Mouse (Mus musculus) forebrain, embryonic 11.5 days (tissue): ENCODE data around the gene Dck. TPM values are rescaled to one million over a fixed set of nuclear protein-coding genes. Genes with fewer than 3 reads are reported as not detected.
"Not testable (repeated sequence)": the region's sequence is repeated elsewhere in the genome, so short reads cannot be mapped to it uniquely, and the experiment has no call there.

ENCODE experiments used
- ATAC-seq: fragments of 200-750 bp; cut with Nextera tagmentation; replicated peaks from 2 replicates; pipeline ENCODE4 v1.8.0; 2017; ENCODE audit warnings: moderate TSS enrichment; ENCODE audit not compliant: low FRiP score
- DNase-seq: peaks from one replicate; pipeline ENCODE4 v3.0.0-alpha.2; 2017; ENCODE audit warnings: low spot score
- H3K27ac ChIP-seq: fragments of 300-500 bp; sonication (generic); 2 replicates; pipeline ENCODE4 v1.5.1; 2014; ENCODE audit warnings: low read depth, low read length
- H3K27me3 ChIP-seq: fragments of 300-500 bp; sonication (generic); 2 replicates; pipeline ENCODE4 v1.6.1; 2014; ENCODE audit warnings: mild to moderate bottlenecking, low read length, mixed read lengths; ENCODE audit not compliant: control insufficient read depth, insufficient read depth
- H3K36me3 ChIP-seq: fragments of 300-500 bp; sonication (generic); 2 replicates; pipeline ENCODE4 v1.6.1; 2014; ENCODE audit warnings: mild to moderate bottlenecking, low read length, moderate library complexity, mixed read lengths; ENCODE audit not compliant: control insufficient read depth, insufficient read depth
- H3K4me1 ChIP-seq: fragments of 300-500 bp; sonication (generic); replicated peaks from 2 replicates; pipeline ENCODE4 v1.6.1; 2014; ENCODE audit warnings: low read length, mixed read lengths; ENCODE audit not compliant: control insufficient read depth, insufficient read depth
- H3K4me2 ChIP-seq: fragments of 300-500 bp; sonication (generic); 2 replicates; pipeline ENCODE4 v1.6.1; 2014; ENCODE audit warnings: low read depth, mild to moderate bottlenecking, low read length, moderate library complexity, mixed read lengths; ENCODE audit not compliant: severe bottlenecking
- H3K4me3 ChIP-seq: fragments of 300-500 bp; sonication (generic); 2 replicates; pipeline ENCODE4 v1.5.1; 2014; ENCODE audit warnings: low read depth, low read length
- H3K9ac ChIP-seq: fragments of 300-500 bp; sonication (generic); 2 replicates; pipeline ENCODE4 v1.6.1; 2014; ENCODE audit warnings: low read length
- H3K9me3 ChIP-seq: fragments of 300-500 bp; sonication (generic); 2 replicates; pipeline ENCODE4 v1.6.1; 2016; ENCODE audit warnings: low read length, mixed read lengths; ENCODE audit not compliant: control insufficient read depth
- WGBS: fragments of 180-500 bp; shearing (Covaris S2); extraction: QIAGEN DNeasy Blood & Tissue Kit; methylation state at CpG from one replicate; pipeline ENCODE4 v1.1.7; 2014; 5-methylcytosine and 5-hydroxymethylcytosine counted together
- polyA plus RNA-seq: library from polyadenylated mRNA; unstranded; fragments of >200 nt; fragmentation: Nextera tagmentation; extraction: Ambion mirVana; gene quantifications from 2 replicates; pipeline ENCODE4 v1.2.1, GENCODE M21; 2014

Gene Dck
- polyA plus RNA-seq, 1 experiment from 2014 or later, result 153 TPM

DNA sequence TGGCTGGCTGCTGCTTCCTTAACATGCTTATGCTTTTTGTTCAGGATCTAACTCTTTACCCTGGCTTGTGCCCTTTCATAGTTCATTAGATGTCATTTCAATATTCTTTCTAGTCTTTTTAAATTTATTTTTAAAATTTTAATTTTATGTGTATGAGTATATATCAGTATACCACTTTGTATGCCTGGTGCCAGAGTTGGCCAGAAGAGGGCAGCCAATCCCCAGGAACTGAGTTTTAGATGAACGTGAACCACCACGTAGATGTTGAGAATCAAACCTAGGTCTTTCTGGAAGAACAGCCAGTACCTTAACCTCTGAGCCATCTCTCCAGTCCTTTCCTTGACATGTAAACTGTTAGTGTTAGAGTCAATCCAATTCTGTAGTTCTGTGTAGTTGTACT lies 30.0 kb upstream of the Dck start:
- H3K9me3 ChIP-seq, result no peaks in the 10 kb centered on the region
- no peak overlapping the region for H3K27ac ChIP-seq
- H3K4me1 ChIP-seq, result no peaks in the 10 kb centered on the region
- WGBS, result 97% methylated on average over 2 of the region's 2 CpGs
- DNase-seq (no peak), ATAC-seq (no peak)
- no peaks in the 10 kb centered on the region for H3K27me3 ChIP-seq
- H3K4me3 ChIP-seq, result no peak overlapping the region
- no peak overlapping the region for H3K4me2 ChIP-seq
- H3K9ac ChIP-seq, result no peak overlapping the region
- no peaks in the 10 kb centered on the region for H3K36me3 ChIP-seq

DNA sequence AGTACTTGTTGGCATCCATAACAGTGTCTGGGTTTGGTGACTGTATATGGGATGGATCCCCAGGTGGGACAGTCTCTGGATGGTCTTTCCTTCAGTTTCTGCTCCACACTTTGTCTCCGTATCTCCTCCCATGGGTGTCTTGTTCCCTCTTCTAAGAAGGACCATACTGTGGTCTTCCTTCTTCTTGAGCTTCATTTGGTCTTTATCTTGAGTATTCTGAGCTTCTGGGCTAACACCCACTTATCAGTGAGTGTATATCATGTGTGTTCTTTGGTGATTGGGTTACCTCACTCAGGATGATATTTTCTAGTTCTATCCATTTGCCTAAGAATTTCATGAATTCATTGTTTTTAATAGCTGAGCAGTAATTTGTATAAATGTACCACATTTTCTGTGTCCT lies 23.7 kb upstream of the Dck start:
- not testable (repeated sequence) for DNase-seq, H3K9me3 ChIP-seq, H3K4me1 ChIP-seq, H3K36me3 ChIP-seq, H3K4me3 ChIP-seq, ATAC-seq, H3K4me2 ChIP-seq, H3K27ac ChIP-seq, H3K27me3 ChIP-seq, H3K9ac ChIP-seq
- WGBS, result 96% methylated on average over 1 of the region's 1 CpGs

DNA sequence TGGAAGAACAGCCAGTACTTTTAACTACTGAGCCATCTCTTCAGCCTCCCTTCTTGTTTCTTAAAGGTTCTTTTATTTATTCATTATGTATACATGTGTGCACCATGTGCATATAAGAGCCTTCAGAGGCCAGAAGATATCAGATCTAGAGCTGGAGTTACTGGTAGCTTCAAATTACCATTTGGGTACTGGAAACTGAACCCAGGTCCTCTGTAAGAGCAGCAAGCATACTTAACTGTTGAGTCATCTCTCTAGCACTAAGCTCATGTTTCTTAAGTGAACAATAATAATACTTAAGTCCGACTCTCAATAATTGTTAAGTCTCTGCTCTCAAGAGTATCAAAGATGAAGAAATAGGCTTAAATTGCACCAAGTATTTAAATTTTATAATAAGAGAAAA lies 17.0 kb upstream of the Dck start:
- Histone ChIP-seq H3K27me3 (no peaks in the 10 kb centered on the region), H3K4me2 (no peak overlapping the region), H3K27ac (no peak overlapping the region), H3K4me3 (no peak overlapping the region), H3K9me3 (no peaks in the 10 kb centered on the region), H3K9ac (no peak overlapping the region), H3K4me1 (no peaks in the 10 kb centered on the region), H3K36me3 (no peaks in the 10 kb centered on the region; the same call in 1 of the 2 replicates)
- WGBS, result 84% methylated on average over 1 of the region's 1 CpGs
- DNase-seq, result no peak
- ATAC-seq, result no peak

- no peak for DNase-seq
- 91% methylated on average over 4 of the region's 4 CpGs for WGBS
Observed at GRCm38 (mm10) chr5:88753199-88753598, 11.6 kb upstream of the Dck start.

GRCm38 (mm10) chr5:88762611-88763010 lies 2.2 kb upstream of the Dck start:
- no peaks in the 10 kb centered on the region for H3K27me3 ChIP-seq
- H3K4me3 ChIP-seq, result no peak overlapping the region
- H3K9ac ChIP-seq, result no peak overlapping the region
- ATAC-seq (no peak), DNase-seq (no peak)
- H3K4me2 ChIP-seq, result no peak overlapping the region
- 84% methylated on average over 5 of the region's 5 CpGs for WGBS
- no peaks in the 10 kb centered on the region for H3K36me3 ChIP-seq
- no peak overlapping the region for H3K27ac ChIP-seq
- 0 out of 2 replicates have a peak, but pooled peaks cover 4% of the 10 kb centered on the region for H3K4me1 ChIP-seq
- H3K9me3 ChIP-seq, result no peaks in the 10 kb centered on the region

More at GRCm38 (mm10) chr5:88753199-88753598, 11.6 kb upstream of the Dck start:
- no peak overlapping the region for H3K4me3 ChIP-seq
- H3K27me3 ChIP-seq, result no peaks in the 10 kb centered on the region
- no peaks in the 10 kb centered on the region for H3K4me1 ChIP-seq
- no peak overlapping the region for H3K9ac ChIP-seq
- H3K9me3 ChIP-seq, result no peaks in the 10 kb centered on the region
- no peak overlapping the region for H3K27ac ChIP-seq
- no peak overlapping the region for H3K4me2 ChIP-seq
- H3K36me3 ChIP-seq, result no peaks in the 10 kb centered on the region
- no peak for ATAC-seq

DNA sequence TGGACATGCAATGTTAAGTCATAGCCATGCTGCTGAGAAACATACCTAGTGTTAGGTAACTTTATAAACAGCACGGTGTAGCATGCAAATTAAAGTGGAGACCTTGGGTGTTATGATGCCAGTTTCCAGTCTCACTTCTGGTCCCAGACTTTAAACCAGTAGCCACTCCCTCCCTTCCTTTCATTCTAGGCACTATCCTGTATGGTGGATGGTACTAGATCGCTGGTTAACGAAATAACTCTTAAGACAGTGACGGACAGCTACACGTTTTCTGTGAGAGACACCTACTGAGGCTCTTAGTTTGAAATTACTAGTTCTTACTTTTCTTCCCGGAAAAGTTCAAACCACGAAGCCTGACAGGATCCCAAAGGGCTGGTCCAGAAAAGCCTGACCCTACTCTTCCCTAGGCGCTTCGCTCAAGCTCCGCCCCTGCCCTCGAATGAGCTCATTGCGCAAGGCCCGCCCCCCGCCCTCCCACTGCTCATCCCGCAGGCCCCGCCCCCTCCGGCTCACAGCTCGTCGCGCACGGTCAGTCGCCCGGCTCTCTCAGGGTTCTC lies 288 bp upstream of the Dck start:
- peak overlapping the region; percentile 27; the same call in 1 of the 2 replicates for H3K9ac ChIP-seq
- ATAC-seq (peak; percentile 66), DNase-seq (no peak)
- H3K27ac ChIP-seq, result no peak overlapping the region
- H3K36me3 ChIP-seq, result peaks cover under 1% of the 10 kb centered on the region; the same call in 1 of the 2 replicates
- WGBS, result under 1% methylated on average over 23 of the region's 23 CpGs
- H3K4me3 ChIP-seq, result peak overlapping the region; percentile 65
- H3K9me3 ChIP-seq, result no peaks in the 10 kb centered on the region
- H3K27me3 ChIP-seq, result no peaks in the 10 kb centered on the region
- H3K4me2 ChIP-seq, result peak overlapping the region; percentile 47
- H3K4me1 ChIP-seq, result 0 out of 2 replicates have a peak, but pooled peaks cover 4% of the 10 kb centered on the region

DNA sequence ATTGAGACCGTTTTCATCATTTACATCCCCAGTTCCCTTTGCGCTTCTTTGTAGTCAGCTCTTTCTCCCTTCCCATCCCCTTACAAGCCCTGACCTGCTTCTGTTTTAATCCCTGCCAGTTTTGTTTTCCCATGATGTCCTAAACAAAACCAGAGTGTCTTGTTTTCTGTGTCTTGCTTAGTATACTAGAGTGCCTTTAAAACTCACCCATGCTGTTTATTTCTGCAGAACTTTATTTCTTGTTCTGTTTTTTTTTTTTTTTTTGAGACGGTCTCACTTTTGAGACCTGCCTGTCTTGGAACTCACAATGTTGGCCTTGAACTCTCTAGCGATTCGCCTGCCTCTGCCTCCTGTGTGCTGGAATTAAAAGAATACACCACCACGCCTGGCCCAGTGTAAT lies 791 bp downstream of the Dck start:
- DNase-seq (no peak), ATAC-seq (no peak; the same call in 1 of the 2 replicates)
- 13% methylated on average over 6 of the region's 6 CpGs for WGBS
- H3K4me3 ChIP-seq, result peak overlapping the region; percentile 65
- peaks cover 2% of the 10 kb centered on the region; the same call in 1 of the 2 replicates for H3K36me3 ChIP-seq
- no peaks in the 10 kb centered on the region for H3K9me3 ChIP-seq
- no peaks in the 10 kb centered on the region for H3K27me3 ChIP-seq
- peak overlapping the region; percentile 93 for H3K9ac ChIP-seq
- peak overlapping the region; percentile 90 for H3K27ac ChIP-seq
- peak overlapping the region; percentile 53 for H3K4me2 ChIP-seq
- H3K4me1 ChIP-seq, result 0 out of 2 replicates have a peak, but pooled peaks cover 4% of the 10 kb centered on the region

GRCm38 (mm10) chr5:88766121-88766520 lies 1.3 kb downstream of the Dck start:
- no peaks in the 10 kb centered on the region for H3K27me3 ChIP-seq
- no peaks in the 10 kb centered on the region for H3K9me3 ChIP-seq
- 68% methylated on average over 6 of the region's 6 CpGs for WGBS
- H3K36me3 ChIP-seq, result peaks cover 2% of the 10 kb centered on the region; the same call in 1 of the 2 replicates
- H3K4me3 ChIP-seq, result peak overlapping the region; percentile 65
- ATAC-seq (no peak), DNase-seq (no peak)
- peak overlapping the region; percentile 53 for H3K4me2 ChIP-seq
- 0 out of 2 replicates have a peak, but pooled peaks cover 4% of the 10 kb centered on the region for H3K4me1 ChIP-seq
- H3K27ac ChIP-seq, result no peak overlapping the region
- H3K9ac ChIP-seq, result peak overlapping the region; percentile 93

- DNase-seq (no peak), ATAC-seq (no peak)
- peak overlapping the region; percentile 53 for H3K4me2 ChIP-seq
- no peaks in the 10 kb centered on the region for H3K9me3 ChIP-seq
- 96% methylated on average over 5 of the region's 5 CpGs for WGBS
- no peaks in the 10 kb centered on the region for H3K27me3 ChIP-seq
- H3K4me3 ChIP-seq, result no peak overlapping the region
- H3K9ac ChIP-seq, result no peak overlapping the region
- H3K4me1 ChIP-seq, result 0 out of 2 replicates have a peak, but pooled peaks cover 4% of the 10 kb centered on the region
- H3K36me3 ChIP-seq, result peaks cover 2% of the 10 kb centered on the region; the same call in 1 of the 2 replicates
- no peak overlapping the region for H3K27ac ChIP-seq
Observed at GRCm38 (mm10) chr5:88766863-88767262, 2.1 kb downstream of the Dck start.
